Mouse (Mus musculus) skeletal muscle tissue, adult 2 months (tissue): ENCODE measurements around the gene Stpg4.
A peak's percentile ranks its signal among the peaks of the same experiment; 100 is the strongest.

ENCODE experiments used
- DNase-seq: peaks from one replicate; pipeline ENCODE4 v3.0.0-alpha.2; 2012; ENCODE audit warnings: low read depth, low spot score

Stpg4 gene

DNA sequence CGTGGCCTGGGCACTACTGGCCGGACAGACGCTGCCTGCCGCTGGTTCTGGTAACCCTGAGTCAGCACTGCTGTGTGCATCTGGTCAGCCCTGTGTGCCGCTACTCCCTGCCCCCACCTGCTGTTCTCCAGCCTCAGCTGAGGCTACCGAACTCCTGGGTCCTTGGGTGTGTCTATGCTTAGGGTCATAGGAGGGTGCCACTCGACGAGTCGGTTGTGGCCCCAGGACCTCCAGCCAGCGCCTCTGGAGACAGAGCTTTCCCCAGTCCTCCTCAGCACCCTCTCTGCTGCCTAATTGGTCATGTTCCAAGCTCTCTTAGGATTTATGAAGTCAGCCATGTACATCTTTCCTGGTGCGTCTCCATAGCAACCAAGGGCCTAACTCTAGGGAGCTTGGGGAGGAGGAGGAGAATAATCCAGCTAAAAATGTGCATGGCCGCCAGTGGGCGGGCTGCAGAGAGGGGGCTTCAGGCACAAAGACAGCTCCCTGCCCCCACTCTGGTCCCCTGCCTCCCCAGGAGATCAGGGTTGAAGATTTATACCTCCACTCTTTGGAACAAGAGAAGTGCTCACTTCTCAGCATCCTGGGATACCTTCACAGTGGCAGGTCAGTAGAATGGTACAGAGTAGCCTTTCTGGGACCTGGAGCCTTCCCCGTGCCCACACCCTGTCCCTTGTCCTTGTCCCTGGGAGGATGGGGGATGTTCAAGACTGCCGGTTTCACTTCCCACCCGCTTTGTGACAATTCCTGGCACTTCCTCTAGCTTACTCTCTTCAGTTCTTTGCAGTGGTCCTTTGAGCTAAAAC is 49.0 kb downstream of the Stpg4 start:
- DNase-seq = peak; percentile 86

DNA sequence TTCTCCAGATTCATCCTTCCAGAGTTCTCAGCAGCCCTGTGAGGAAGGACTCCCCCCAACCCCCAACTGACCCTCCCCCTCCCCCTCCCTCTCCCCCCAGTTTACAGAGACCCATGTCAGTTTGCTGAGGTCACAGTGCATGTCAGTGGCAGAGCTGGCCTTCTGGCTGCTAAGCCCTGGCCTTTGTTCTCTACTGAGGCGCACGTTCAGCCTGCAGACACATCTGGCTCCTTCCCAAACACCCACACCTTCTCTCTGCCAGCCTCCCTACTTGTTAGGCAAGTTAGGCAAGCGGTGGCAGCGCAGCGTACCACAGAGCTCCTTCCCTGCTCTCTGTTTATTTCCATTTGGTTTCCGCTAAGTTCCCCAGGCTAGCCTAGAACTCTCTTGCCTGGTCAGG is 50.0 kb downstream of the Stpg4 start:
- DNase-seq = peak; percentile 70

GRCm38 (mm10) chr17:87376831-87377471 is 50.6 kb downstream of the Stpg4 start:
- DNase-seq = peak; percentile 98

- DNase-seq = peak; percentile 77
Measured at GRCm38 (mm10) chr17:87375941-87376511, 51.5 kb downstream of the Stpg4 start.

DNA sequence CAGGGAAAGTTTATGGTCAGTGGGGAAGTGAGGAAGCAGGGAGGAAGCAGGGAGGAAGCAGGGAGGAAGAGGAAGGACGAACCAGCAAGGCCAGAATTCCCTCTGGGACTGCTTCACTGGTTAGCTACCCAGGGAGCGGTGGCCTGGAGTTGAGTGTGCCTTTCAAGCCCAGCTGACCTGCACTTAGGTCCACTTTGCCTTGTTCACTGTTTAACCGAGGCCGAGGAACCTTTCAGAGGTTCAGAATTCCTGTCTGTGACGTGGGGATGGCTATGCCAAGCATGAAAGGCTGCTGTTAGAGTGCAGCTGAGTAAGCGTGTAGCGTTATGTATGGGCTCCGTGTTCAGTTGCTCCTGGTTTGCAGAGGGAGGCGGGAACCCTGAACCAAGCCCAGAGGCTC is 54.2 kb downstream of the Stpg4 start:
- DNase-seq = no peak

GRCm38 (mm10) chr17:87372189-87372588 is 55.4 kb downstream of the Stpg4 start:
- no peak for DNase-seq

- no peak for DNase-seq
Measured at GRCm38 (mm10) chr17:87369270-87369759, 58.2 kb downstream of the Stpg4 start.

DNA sequence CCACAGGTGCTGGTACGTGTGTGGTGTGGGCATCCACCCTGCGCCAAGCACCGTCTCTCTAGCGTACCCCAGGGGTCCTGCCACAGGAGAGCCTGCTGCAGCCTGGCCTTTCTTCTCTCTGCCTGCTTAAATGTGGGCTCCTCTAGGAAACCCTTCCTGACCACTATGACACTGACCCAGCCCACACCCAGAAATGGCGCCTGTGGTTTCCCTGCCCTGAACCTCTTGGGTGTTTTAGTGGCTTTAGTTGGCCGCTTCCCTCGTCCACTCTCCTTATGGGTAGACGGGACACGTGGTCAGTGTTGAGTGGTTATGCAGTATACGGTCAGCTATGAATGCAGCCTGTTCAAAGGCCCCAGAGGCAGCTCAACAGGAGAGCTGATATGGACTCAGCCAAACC is 59.1 kb downstream of the Stpg4 start:
- DNase-seq = no peak

DNA sequence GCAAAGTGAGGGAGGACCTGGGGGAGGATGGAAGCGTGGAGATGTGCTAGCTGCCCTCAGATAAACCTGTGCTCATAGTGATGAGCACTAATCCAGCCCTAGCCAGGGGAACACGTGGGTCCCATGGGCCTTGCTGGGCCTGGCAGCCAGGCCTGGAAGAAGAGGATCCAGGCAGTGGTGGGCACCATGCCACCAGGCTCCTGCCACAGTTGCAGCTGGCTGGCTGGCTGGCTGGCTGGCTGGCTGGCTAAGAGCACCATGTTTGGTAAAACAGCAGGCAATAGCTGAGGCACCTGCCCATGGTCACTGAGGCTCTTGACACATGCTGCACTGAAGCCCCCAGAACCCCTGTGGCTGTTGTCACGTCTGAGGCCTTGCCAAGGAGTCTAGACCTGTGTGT is 59.9 kb downstream of the Stpg4 start:
- peak; percentile 96 for DNase-seq

DNA sequence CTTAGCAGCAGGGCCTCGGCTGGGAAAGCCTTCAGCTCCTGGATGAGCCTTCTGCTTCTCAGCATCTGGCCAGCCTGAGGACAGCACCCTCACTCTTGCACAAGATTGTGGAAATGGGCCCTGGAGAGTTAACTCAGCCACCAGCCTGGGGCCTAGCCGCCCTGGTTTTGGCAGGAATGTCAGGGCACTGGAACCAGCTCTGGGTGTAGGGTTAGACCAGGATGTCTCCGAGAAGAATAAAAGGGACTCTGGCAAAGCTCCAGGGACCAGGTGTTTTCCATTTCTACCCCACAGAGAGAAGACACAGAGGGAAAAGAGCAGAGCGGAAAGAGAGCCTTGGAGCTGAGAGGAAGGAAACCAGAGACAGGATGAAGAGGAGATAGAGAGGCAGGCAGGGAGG is 60.3 kb downstream of the Stpg4 start:
- DNase-seq = no peak

- no peak for DNase-seq
Measured at GRCm38 (mm10) chr17:87366520-87366919, 61.0 kb downstream of the Stpg4 start.

DNA sequence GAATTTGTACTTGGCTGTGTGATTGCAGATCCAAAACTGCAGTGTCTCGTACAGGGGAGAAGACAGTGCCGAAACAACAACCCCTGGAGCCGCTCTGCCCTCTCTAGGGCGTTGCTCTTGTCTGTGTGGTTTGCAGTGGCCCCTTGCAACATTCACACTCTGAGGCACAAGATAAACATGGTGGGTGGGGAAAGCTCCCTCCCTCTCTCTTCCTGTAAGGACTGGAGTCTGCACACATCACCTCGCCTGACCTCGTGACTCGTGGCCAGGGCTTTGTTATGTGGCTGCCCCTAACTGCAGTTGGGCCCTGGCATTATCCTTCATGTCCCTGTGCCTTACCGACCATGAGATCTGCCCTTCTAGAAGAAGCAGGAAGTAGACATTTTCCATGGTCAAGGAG is 62.3 kb downstream of the Stpg4 start:
- DNase-seq = no peak

GRCm38 (mm10) chr17:87364108-87364507 is 63.4 kb downstream of the Stpg4 start:
- DNase-seq = no peak

DNA sequence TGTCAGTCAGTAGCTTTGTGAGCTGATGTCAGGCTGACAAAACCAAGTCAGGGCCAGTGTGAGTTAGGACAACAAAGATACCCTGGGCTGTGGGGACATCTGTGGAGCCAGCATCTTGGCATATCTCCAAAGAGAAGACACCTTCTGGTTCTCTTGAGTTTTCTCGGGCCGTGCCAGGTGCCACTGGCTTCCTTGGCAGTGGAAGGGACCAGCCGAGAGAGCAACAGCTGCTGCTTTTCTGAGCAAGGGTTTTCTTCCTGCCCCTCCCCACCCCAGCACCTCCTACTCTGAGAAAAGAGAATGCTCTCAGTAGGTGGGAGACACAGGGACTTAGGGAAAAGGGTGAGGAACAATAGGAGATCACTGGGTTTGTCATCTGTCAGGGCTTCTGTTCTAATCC is 66.4 kb downstream of the Stpg4 start:
- peak; percentile 76 for DNase-seq

GRCm38 (mm10) chr17:87357506-87357905 is 70.0 kb downstream of the Stpg4 start:
- DNase-seq = no peak

GRCm38 (mm10) chr17:87356261-87356660 is 71.3 kb downstream of the Stpg4 start:
- no peak for DNase-seq

GRCm38 (mm10) chr17:87355456-87355855 is 72.1 kb downstream of the Stpg4 start:
- DNase-seq = no peak

DNA sequence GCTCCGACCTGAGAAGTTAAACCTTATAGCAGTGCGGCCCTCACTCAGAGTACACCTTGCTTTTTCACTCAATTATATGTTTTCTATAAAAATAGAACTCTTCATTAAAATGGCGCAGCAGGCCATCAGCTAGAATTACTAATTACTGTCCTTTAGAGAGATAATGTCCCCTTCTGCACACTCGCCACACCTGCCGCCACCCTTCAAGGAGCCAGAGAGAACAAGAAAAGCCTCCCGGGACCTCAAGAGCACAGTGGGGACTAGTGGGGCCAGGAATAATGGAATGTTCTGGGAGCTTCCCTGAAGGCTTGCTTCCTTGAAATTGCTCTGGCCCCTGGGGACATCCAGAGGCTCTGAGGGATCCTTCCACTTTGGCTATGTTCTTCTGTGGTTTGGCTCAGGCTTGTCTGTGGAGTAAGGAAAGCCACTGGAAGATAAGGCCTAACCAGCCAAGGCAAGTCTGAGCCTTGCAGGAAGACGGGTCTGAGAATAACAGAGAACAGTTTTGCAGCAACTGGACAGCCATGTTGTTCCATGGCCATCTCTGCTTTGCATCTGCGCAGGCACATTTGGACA is 73.7 kb downstream of the Stpg4 start:
- DNase-seq = no peak

GRCm38 (mm10) chr17:87352898-87353225 is 74.7 kb downstream of the Stpg4 start:
- DNase-seq = peak; percentile 46

DNA sequence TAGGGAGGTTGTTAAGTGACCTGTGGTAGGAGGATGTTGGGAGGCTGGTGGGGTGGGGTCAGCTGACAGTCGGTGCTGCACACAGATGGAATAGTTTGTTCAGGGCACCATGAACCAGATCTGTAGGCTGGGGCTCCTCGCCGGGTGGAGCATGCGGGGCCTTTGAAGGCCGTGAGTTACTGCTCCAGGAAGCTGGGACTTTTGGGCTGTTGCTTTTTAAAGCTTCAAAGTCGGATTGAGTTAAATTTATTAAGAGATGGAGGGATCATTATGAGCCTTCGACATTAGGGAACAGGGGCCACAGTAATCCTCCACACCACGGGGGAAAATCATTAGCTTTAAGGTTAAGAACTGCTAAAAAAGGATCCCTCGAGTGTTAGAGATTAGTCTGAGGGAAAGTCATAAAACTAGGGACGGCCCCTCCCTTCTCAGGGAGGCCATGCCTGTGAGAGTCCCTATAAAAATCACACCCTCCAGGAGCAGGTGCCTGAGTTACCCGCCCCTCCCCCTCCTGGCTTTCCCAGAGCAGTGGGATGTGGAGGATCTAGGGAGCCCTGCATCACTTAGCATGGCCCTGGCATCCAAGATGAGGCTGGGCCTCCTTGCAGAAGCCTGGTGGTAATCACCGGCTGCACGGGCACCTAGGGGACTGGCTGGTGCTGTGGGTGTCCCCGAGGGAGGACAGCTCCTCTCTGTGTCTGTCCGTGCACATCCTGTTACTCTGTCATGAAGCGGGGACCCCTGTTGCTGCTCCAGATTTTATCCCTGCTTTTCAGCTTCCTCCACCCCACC is 75.2 kb downstream of the Stpg4 start:
- peak; percentile 63 for DNase-seq

GRCm38 (mm10) chr17:87351241-87352105 is 76.1 kb downstream of the Stpg4 start:
- DNase-seq = peak; percentile 95
